Mouse (Mus musculus) hindbrain, postnatal 0 days (tissue): ENCODE results near the gene Nfkb1. TPM values are rescaled to one million over a fixed set of nuclear protein-coding genes. Genes with fewer than 3 reads are reported as not detected.

ENCODE experiments used
- ATAC-seq: fragments of 200-750 bp; cut with Nextera tagmentation; 2 replicates; pipeline ENCODE4 v1.8.0; 2017; ENCODE audit warnings: mild to moderate bottlenecking, moderate TSS enrichment, moderate library complexity
- DNase-seq: peaks from one replicate; pipeline ENCODE4 v3.0.0-alpha.2; 2015; ENCODE audit warnings: low spot score
- H3K27ac ChIP-seq: fragments of 300-500 bp; sonication (generic); 2 replicates; pipeline ENCODE4 v1.5.1; 2014; ENCODE audit warnings: mild to moderate bottlenecking
- H3K27me3 ChIP-seq: fragments of 300-500 bp; sonication (generic); 2 replicates; pipeline ENCODE4 v1.6.1; 2014; ENCODE audit warnings: low read length, mixed read lengths; ENCODE audit not compliant: insufficient read depth
- H3K36me3 ChIP-seq: fragments of 300-500 bp; sonication (generic); 2 replicates; pipeline ENCODE4 v1.6.1; 2014; ENCODE audit warnings: low read length, mixed read lengths; ENCODE audit not compliant: insufficient read depth
- H3K4me1 ChIP-seq: fragments of 300-500 bp; sonication (generic); 2 replicates; pipeline ENCODE4 v1.6.1; 2014; ENCODE audit warnings: antibody characterized with exemption, low read length, mixed read lengths; ENCODE audit not compliant: insufficient read depth
- H3K4me2 ChIP-seq: fragments of 300-500 bp; sonication (generic); 2 replicates; pipeline ENCODE4 v1.6.1; 2014; ENCODE audit warnings: low read depth, mild to moderate bottlenecking, low read length, moderate library complexity, mixed read lengths
- H3K4me3 ChIP-seq: fragments of 300-500 bp; sonication (generic); 2 replicates; pipeline ENCODE4 v1.5.1; 2014; ENCODE audit warnings: low read length
- H3K9ac ChIP-seq: fragments of 300-500 bp; sonication (generic); replicated peaks from 2 replicates; pipeline ENCODE4 v1.6.1; 2014; ENCODE audit warnings: mild to moderate bottlenecking, low read length, moderate library complexity, mixed read lengths
- H3K9me3 ChIP-seq: fragments of 300-500 bp; sonication (generic); 2 replicates; pipeline ENCODE4 v1.6.1; 2016; ENCODE audit warnings: low read length, mixed read lengths
- CTCF ChIP-seq: IDR thresholded peaks from 2 replicates; pipeline ENCODE4 v1.5.1; 2016; ENCODE audit warnings: antibody characterized with exemption, control low read depth, low read depth
- WGBS: fragments of 180-500 bp; shearing (Covaris S2); extraction: QIAGEN DNeasy Blood & Tissue Kit; methylation state at CpG from one replicate; pipeline ENCODE4 v1.1.7; 2014; 5-methylcytosine and 5-hydroxymethylcytosine counted together
- polyA plus RNA-seq: library from polyadenylated mRNA; unstranded; fragments of >200 nt; fragmentation: Nextera tagmentation; extraction: Ambion mirVana; gene quantifications from 2 replicates; pipeline ENCODE4 v1.2.1, GENCODE M21; 2015
- total RNA-seq: library from RNA; depleted of rRNA; stranded (reverse); fragments of >200 nt; gene quantifications from 2 replicates; pipeline ENCODE4 v1.2.3, GENCODE M21; 2014

Nfkb1 gene
- total and polyA plus RNA-seq, 2 experiments from 2014 or later = 5.1 to 40.1 TPM

- peaks cover 20% of the 10 kb centered on the region; the same call in 1 of the 2 replicates for H3K36me3 ChIP-seq
- WGBS = 94% methylated on average over 9 of the region's 9 CpGs
- H3K9me3 ChIP-seq = no peaks in the 10 kb centered on the region
- no peaks in the 10 kb centered on the region for H3K27me3 ChIP-seq
- DNase-seq (no peak), ATAC-seq (no peak)
- H3K4me2 ChIP-seq = no peak overlapping the region
- no peaks in the 10 kb centered on the region for H3K4me1 ChIP-seq
- no peak overlapping the region for H3K4me3 ChIP-seq
- H3K9ac ChIP-seq = no peak overlapping the region
- no peak overlapping the region for H3K27ac ChIP-seq
- TF ChIP-seq CTCF = no peak
Measured at GRCm38 (mm10) chr3:135628000-135628705, 63.2 kb downstream of the Nfkb1 start.

DNA sequence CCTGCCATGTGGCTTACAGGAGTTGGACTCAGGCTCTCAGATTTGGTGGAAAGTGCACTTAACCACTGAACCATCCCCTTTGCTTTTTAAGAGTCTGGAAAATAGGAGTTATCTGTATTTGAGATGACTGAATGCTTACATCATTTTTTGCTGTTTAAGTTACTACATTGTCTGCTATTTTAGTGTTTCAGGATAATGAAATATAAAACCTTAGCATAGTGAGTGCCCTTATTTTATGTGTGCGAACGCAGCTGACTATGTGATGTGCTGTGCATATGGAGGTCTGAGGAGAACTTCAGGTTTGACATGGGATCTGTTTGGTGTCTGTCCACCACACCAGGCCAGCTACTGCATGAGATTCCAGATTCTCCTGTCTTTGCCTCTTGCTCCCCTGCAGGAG is 66.1 kb downstream of the Nfkb1 start:
- Histone ChIP-seq H3K4me1 (no peaks in the 10 kb centered on the region), H3K4me2 (no peak overlapping the region), H3K4me3 (no peak overlapping the region), H3K36me3 (peaks cover 20% of the 10 kb centered on the region; the same call in 1 of the 2 replicates), H3K9ac (no peak overlapping the region), H3K9me3 (no peaks in the 10 kb centered on the region), H3K27ac (no peak overlapping the region), H3K27me3 (no peaks in the 10 kb centered on the region)
- DNase-seq (no peak), ATAC-seq (no peak)
- no peak for TF ChIP-seq CTCF
- 99% methylated on average over 2 of the region's 2 CpGs for WGBS

DNA sequence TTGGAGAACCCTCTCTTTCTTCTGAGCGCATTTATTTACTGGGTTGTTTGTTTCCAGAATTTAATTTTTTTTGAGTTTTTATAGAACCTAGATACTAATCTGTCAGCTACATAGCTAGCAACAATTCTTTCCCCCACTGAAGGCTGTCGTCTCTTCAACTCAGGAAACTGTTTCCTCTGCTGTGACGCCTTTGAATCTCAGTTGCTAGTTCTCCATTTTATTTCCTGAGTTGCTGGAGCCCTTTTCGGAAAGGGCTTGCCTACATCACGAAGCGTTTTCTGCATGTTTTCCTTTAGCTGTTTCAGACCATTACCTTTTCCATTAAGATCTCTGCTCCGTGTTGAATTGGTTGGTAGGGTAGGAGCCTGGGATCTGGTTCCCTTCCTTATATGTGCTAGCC is 74.6 kb downstream of the Nfkb1 start:
- Histone ChIP-seq H3K9ac (no peak overlapping the region), H3K4me1 (no peaks in the 10 kb centered on the region), H3K36me3 (peaks cover 36% of the 10 kb centered on the region), H3K27ac (no peak overlapping the region), H3K4me3 (no peak overlapping the region), H3K9me3 (no peaks in the 10 kb centered on the region), H3K27me3 (no peaks in the 10 kb centered on the region), H3K4me2 (no peak overlapping the region)
- no peak for TF ChIP-seq CTCF
- ATAC-seq (no peak), DNase-seq (no peak)
- WGBS = 89% methylated on average over 7 of the region's 7 CpGs

DNA sequence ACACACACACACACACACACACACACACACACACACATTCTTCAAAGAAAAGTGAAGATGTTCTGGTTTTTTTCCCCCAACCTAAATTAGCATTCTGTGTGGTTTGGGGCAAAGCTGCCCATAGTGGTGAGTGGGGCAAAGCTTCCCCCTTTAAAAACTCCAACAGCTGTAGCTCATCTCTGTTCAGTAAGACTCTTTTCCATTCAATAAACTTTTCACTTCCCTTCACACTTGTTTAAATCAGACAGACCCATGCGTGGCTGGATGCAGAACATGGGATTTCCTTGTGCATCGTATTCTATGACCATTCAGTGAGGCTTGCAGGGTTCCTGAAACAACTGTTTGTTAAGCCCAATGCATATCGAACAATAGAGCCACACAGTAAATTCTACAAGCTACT is 77.0 kb downstream of the Nfkb1 start:
- no peaks in the 10 kb centered on the region for H3K27me3 ChIP-seq
- H3K4me3 ChIP-seq = no peak overlapping the region
- DNase-seq (no peak), ATAC-seq (no peak)
- H3K9me3 ChIP-seq = no peaks in the 10 kb centered on the region
- no peak overlapping the region for H3K4me2 ChIP-seq
- H3K36me3 ChIP-seq = peaks cover 39% of the 10 kb centered on the region
- H3K27ac ChIP-seq = no peak overlapping the region
- no peak overlapping the region for H3K9ac ChIP-seq
- 77% methylated on average over 3 of the region's 3 CpGs for WGBS
- no peaks in the 10 kb centered on the region for H3K4me1 ChIP-seq
- no peak for TF ChIP-seq CTCF

- Histone ChIP-seq H3K27me3 (no peaks in the 10 kb centered on the region), H3K27ac (peak overlapping the region; percentile 78), H3K4me2 (no peak overlapping the region), H3K36me3 (peaks cover 27% of the 10 kb centered on the region), H3K4me1 (no peaks in the 10 kb centered on the region), H3K9me3 (no peaks in the 10 kb centered on the region), H3K4me3 (no peak overlapping the region), H3K9ac (no peak overlapping the region)
- WGBS = 21% methylated on average over 3 of the region's 3 CpGs
- peak; percentile 88 for ATAC-seq
- no peak for TF ChIP-seq CTCF
- DNase-seq = peak; percentile 73
Measured at GRCm38 (mm10) chr3:135610221-135610620, 81.1 kb downstream of the Nfkb1 start.

- H3K27ac ChIP-seq = no peak overlapping the region
Measured at GRCm38 (mm10) chr3:135607660-135608473, 83.5 kb downstream of the Nfkb1 start.

GRCm38 (mm10) chr3:135607021-135607420 is 84.3 kb downstream of the Nfkb1 start:
- Histone ChIP-seq H3K9ac (no peak overlapping the region), H3K27ac (no peak overlapping the region), H3K4me1 (no peaks in the 10 kb centered on the region), H3K4me2 (no peak overlapping the region), H3K9me3 (no peaks in the 10 kb centered on the region), H3K27me3 (no peaks in the 10 kb centered on the region), H3K36me3 (peaks cover 33% of the 10 kb centered on the region; the same call in 1 of the 2 replicates), H3K4me3 (no peak overlapping the region)
- DNase-seq (no peak), ATAC-seq (no peak)
- WGBS = 89% methylated on average over 9 of the region's 9 CpGs
- no peak for TF ChIP-seq CTCF

More at GRCm38 (mm10) chr3:135607660-135608473, 83.5 kb downstream of the Nfkb1 start:
- no peak overlapping the region for H3K4me2 ChIP-seq
- DNase-seq (no peak), ATAC-seq (no peak)
- H3K9me3 ChIP-seq = no peaks in the 10 kb centered on the region
- 92% methylated on average over 24 of the region's 24 CpGs for WGBS
- no peak for TF ChIP-seq CTCF
- no peak overlapping the region for H3K4me3 ChIP-seq
- no peaks in the 10 kb centered on the region for H3K27me3 ChIP-seq
- H3K4me1 ChIP-seq = no peaks in the 10 kb centered on the region
- no peak overlapping the region for H3K9ac ChIP-seq
- H3K36me3 ChIP-seq = peaks cover 33% of the 10 kb centered on the region
